Mouse (Mus musculus): ENCODE results near the gene Zfp654.

DNA sequence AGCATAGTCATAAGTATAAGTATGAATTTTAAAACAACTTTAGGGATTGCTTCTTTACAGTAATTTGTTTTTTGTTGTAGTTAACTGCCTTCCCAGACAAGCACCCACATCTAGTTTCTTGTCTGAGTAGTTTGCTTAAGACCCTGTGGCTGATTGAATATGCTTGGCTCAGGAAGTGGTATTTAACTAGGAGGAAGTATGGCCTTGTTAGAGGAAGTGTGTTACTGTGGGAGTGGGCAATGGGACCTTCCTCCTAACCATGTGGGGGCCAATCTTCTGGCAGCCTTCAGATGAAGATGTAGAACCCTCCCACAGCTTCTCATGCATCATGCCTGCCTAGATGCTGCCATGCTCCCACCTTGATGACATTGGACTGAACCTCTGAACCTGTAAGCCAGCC, 49.8 kb downstream of the Zfp654 start:
- no peak for TF ChIP-seq POLR2A (IDR thresholded peaks at IDR 0.05; ENCODE audit: borderline replicate concordance, insufficient read depth, low read length)
- no peak for TF ChIP-seq CTCF (IDR thresholded peaks at IDR 0.05; ENCODE audit: borderline replicate concordance, insufficient read depth, low read depth, low read length)
